In the genomic region with DNA sequence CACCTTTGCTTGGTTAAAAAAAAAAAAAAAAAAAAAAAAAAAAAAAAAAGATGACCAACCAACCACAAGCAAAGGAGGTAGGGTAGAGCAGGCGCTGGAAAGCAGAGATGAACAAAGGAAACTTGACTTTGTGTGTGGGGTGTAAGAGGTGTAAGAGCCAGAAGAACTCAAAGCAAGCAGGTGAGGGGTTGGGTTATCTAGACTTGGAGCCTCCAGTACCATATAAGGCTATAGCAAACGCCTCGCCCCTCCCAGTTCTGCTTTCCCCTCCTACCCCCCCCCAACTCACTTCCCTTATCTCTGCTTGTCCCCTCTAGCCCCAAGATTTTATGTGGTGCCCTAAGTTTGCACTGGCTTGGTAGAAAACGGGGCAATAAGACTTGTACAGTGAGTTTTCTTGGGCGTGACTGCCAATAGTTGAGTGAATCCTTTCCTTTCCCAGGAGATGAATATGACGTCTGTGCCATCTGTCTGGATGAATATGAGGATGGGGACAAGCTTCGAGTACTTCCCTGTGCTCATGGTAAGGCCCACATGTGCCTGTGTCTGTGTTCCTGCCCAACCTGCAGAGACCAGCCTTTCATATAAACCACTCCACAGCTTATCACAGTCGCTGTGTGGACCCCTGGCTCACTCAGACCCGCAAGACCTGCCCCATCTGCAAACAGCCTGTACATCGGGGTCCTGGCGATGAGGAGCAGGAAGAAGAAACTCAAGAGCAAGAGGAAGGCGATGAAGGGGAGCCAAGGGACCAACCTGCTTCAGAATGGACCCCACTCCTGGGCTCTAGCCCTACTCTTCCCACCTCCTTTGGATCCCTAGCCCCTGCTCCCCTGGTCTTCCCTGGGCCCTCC, we compare ENCODE assay signal across 9 mouse cellular contexts. TPM values are rescaled to one million over a fixed set of nuclear protein-coding genes. Genes with fewer than 3 reads are reported as not detected.
DNase-seq lines count a peak whose midpoint lies in the region; ATAC-seq lines count a peak whose summit lies in the region.
"Had no signal": no experiment of that assay in that cellular context is flagged by ENCODE, and none has a peak within 500 bp of the region (broad histone marks: within the 10 kb centered on the region; RNA-seq: fewer than 3 reads in every experiment).

No protein-coding gene starts in this region.

- H3K9ac ChIP-seq in heart, embryonic 13.5 days = peak overlapping the region; percentile 70
- H3K9ac ChIP-seq in embryonic facial prominence, embryonic 14.5 days (ENCODE audit: low read depth, low read length) = no peak overlapping the region
- H3K9ac ChIP-seq: midbrain, embryonic 12.5 days had no signal

- peaks cover 50% of the 10 kb centered on the region for H3K36me3 ChIP-seq in heart, embryonic 13.5 days
- H3K36me3 ChIP-seq in embryonic facial prominence, embryonic 14.5 days (ENCODE audit: control insufficient read depth, insufficient read depth, low read length) = peaks cover 52% of the 10 kb centered on the region
- peaks cover 27% of the 10 kb centered on the region; the same call in 1 of the 2 replicates for H3K36me3 ChIP-seq in macrophage (ENCODE audit: inconsistent target)

- peak overlapping the region; percentile 42 for H3K27ac ChIP-seq in heart, embryonic 13.5 days (replicated peaks)
- H3K27ac ChIP-seq in embryonic facial prominence, embryonic 14.5 days (replicated peaks; ENCODE audit: low read depth, low read length) = 0 out of 2 replicates have a peak overlapping the region, but pooled peaks have one; percentile 18
- peak overlapping the region; percentile 96 for H3K27ac ChIP-seq in macrophage
- H3K27ac ChIP-seq: midbrain, embryonic 12.5 days had no signal

- no peaks in the 10 kb centered on the region for H3K9me3 ChIP-seq in heart, embryonic 13.5 days
- H3K9me3 ChIP-seq in embryonic facial prominence, embryonic 14.5 days (ENCODE audit: control insufficient read depth, low read length) = no peaks in the 10 kb centered on the region
- H3K9me3 ChIP-seq: midbrain, embryonic 12.5 days had no signal

- H3K27me3 ChIP-seq in heart, embryonic 13.5 days (replicated peaks) = no peaks in the 10 kb centered on the region
- H3K27me3 ChIP-seq in embryonic facial prominence, embryonic 14.5 days (replicated peaks; ENCODE audit: control insufficient read depth, insufficient read depth, low read length) = no peaks in the 10 kb centered on the region
- H3K27me3 ChIP-seq: midbrain, embryonic 12.5 days had no signal

- peak overlapping the region; percentile 100 for H3K4me3 ChIP-seq in heart, embryonic 13.5 days
- no peak overlapping the region for H3K4me3 ChIP-seq in embryonic facial prominence, embryonic 14.5 days (ENCODE audit: low read depth, low read length)
- no peak overlapping the region for H3K4me3 ChIP-seq in macrophage (ENCODE audit: inconsistent target)
- H3K4me3 ChIP-seq: midbrain, embryonic 12.5 days had no signal

- no peak for DNase-seq in heart, postnatal 25 days (ENCODE audit: low spot score)
- DNase-seq in CD4-positive, CD25-positive, alpha-beta regulatory T cell, adult 2 months (ENCODE audit: low read depth, low spot score) = peak; percentile 86
- no peak for DNase-seq in embryonic facial prominence, embryonic 14.5 days (ENCODE audit: low spot score)
- no peak for DNase-seq in left cerebral cortex, postnatal 14 days (ENCODE audit: low spot score in 2 of 2)
- DNase-seq in embryo, embryonic 9.5 days (ENCODE audit: extremely low spot score) = no peak
- no peak for DNase-seq in frontal cortex, postnatal 10 days (ENCODE audit: low spot score in 2 of 2)

- H3K4me1 ChIP-seq in heart, embryonic 13.5 days = peaks cover 66% of the 10 kb centered on the region
- H3K4me1 ChIP-seq in embryonic facial prominence, embryonic 14.5 days (ENCODE audit: control insufficient read depth, insufficient read depth, low read length) = peaks cover 19% of the 10 kb centered on the region

- intact Hi-C loops in heart, postnatal 25 days (cut with DNase I) = loop anchor here (10.0 kb wide), 1 partner anchor 636 kb away; a partner anchor contains a TSS
- intact Hi-C loops in left cerebral cortex, postnatal 14 days (cut with DNase I) = no loop called here

- no peak for ATAC-seq in heart, embryonic 13.5 days (ENCODE audit: extremely low read depth, insufficient number of reproducible peaks, low FRiP score, low TSS enrichment)
- ATAC-seq in embryonic facial prominence, embryonic 14.5 days (ENCODE audit: low read depth) = no peak

- H3K79me2 ChIP-seq in macrophage (ENCODE audit: inconsistent target) = peaks cover 80% of the 10 kb centered on the region

- H3K4me2 ChIP-seq in heart, embryonic 13.5 days = peak overlapping the region; percentile 94
- H3K4me2 ChIP-seq in embryonic facial prominence, embryonic 14.5 days (ENCODE audit: low read depth, low read length) = peak overlapping the region; percentile 6; the same call in 1 of the 2 replicates
- H3K4me2 ChIP-seq: midbrain, embryonic 12.5 days had no signal

- WGBS in heart, embryonic 13.5 days = 67% methylated on average over 12 of the region's 12 CpGs
- 74% methylated on average over 12 of the region's 12 CpGs for WGBS in embryonic facial prominence, embryonic 14.5 days
- 39% methylated on average over 12 of the region's 12 CpGs for WGBS in macrophage (ENCODE audit: missing documents)

RNA-seq across cellular contexts. Expression of a gene that starts 3.3 kb away (rescaled TPM):
- polyA plus RNA-seq in heart, embryonic 13.5 days (2015; fragmentation: Nextera tagmentation; extraction: Ambion mirVana) = 234 and 262 TPM in 2 replicates
- 100 to 1,000 TPM; 550 to 562 TPM for total RNA-seq in heart, postnatal 25 days (2021)
- polyA plus RNA-seq in embryonic facial prominence, embryonic 14.5 days (2014; fragmentation: Nextera tagmentation; extraction: Ambion mirVana) = 147 and 165 TPM in 2 replicates
- 10 to 100 TPM; 17.7 to 93.2 (median 47.9) TPM for total RNA-seq in macrophage (2018; cell fraction: chromatin; rRNA removed)
- total RNA-seq in macrophage (2018; cell fraction: cytosol; rRNA removed) = 100 to 1,000 TPM in 20 of 26 experiments, 10 to 100 TPM in 6; 79.4 to 138 (median 112) TPM
- 100 to 1,000 TPM in 1 of 26 experiments, 10 to 100 TPM in 25; 31.5 to 107 (median 56.9) TPM for total RNA-seq in macrophage (2018; cell fraction: nucleus; rRNA removed)
- 53.0 to 112 TPM (median 103 TPM) in 3 replicates for polyA plus RNA-seq in macrophage (2018)
- total RNA-seq in left cerebral cortex, postnatal 14 days (2021) = 100 to 1,000 TPM; 120 to 125 TPM

RNA-seq across cellular contexts. Expression of a gene that starts 3.5 kb away (rescaled TPM):
- polyA plus RNA-seq in heart, embryonic 13.5 days (2015; fragmentation: Nextera tagmentation; extraction: Ambion mirVana) = 66.3 and 73.8 TPM in 2 replicates
- total RNA-seq in heart, postnatal 25 days (2021) = 10 to 100 TPM; 48.0 to 54.0 TPM
- 100 and 105 TPM in 2 replicates for polyA plus RNA-seq in embryonic facial prominence, embryonic 14.5 days (2014; fragmentation: Nextera tagmentation; extraction: Ambion mirVana)
- 100 to 1,000 TPM in 1 of 26 experiments, 10 to 100 TPM in 25; 27.7 to 110 (median 48.8) TPM for total RNA-seq in macrophage (2018; cell fraction: chromatin; rRNA removed)
- total RNA-seq in macrophage (2018; cell fraction: cytosol; rRNA removed) = 10 to 100 TPM; 11.6 to 34.9 (median 20.6) TPM
- total RNA-seq in macrophage (2018; cell fraction: nucleus; rRNA removed) = 100 to 1,000 TPM in 1 of 26 experiments, 10 to 100 TPM in 25; 30.6 to 102 (median 46.4) TPM
- polyA plus RNA-seq in macrophage (2018) = 11.6 to 41.2 TPM (median 23.9 TPM) in 3 replicates
- total RNA-seq in left cerebral cortex, postnatal 14 days (2021) = 10 to 100 TPM; 67.3 to 69.1 TPM

RNA-seq across cellular contexts. Expression of a gene that starts 3.9 kb away (rescaled TPM):
- 1,587 and 1,588 TPM in 2 replicates for polyA plus RNA-seq in heart, embryonic 13.5 days (2015; fragmentation: Nextera tagmentation; extraction: Ambion mirVana)
- total RNA-seq in heart, postnatal 25 days (2021) = 100 to 1,000 TPM; 290 to 310 TPM
- 1,605 and 1,712 TPM in 2 replicates for polyA plus RNA-seq in embryonic facial prominence, embryonic 14.5 days (2014; fragmentation: Nextera tagmentation; extraction: Ambion mirVana)
- total RNA-seq in macrophage (2018; cell fraction: chromatin; rRNA removed) = 100 to 1,000 TPM; 113 to 507 (median 279) TPM
- 1,000 to 10,000 TPM; 1,533 to 2,376 (median 1,898) TPM for total RNA-seq in macrophage (2018; cell fraction: cytosol; rRNA removed)
- total RNA-seq in macrophage (2018; cell fraction: nucleus; rRNA removed) = 1,000 to 10,000 TPM in 1 of 26 experiments, 100 to 1,000 TPM in 25; 314 to 1,343 (median 755) TPM
- 1,563 to 2,873 TPM (median 2,872 TPM) in 3 replicates for polyA plus RNA-seq in macrophage (2018)
- 100 to 1,000 TPM; 267 to 286 TPM for total RNA-seq in left cerebral cortex, postnatal 14 days (2021)

RNA-seq across cellular contexts. Expression of a gene that starts 6.5 kb away (rescaled TPM):
- 273 and 322 TPM in 2 replicates for polyA plus RNA-seq in heart, embryonic 13.5 days (2015; fragmentation: Nextera tagmentation; extraction: Ambion mirVana)
- 1,000 to 10,000 TPM; 2,028 to 2,111 TPM for total RNA-seq in heart, postnatal 25 days (2021)
- 165 and 289 TPM in 2 replicates for polyA plus RNA-seq in embryonic facial prominence, embryonic 14.5 days (2014; fragmentation: Nextera tagmentation; extraction: Ambion mirVana)
- 10 to 100 TPM in 19 of 26 experiments, 1 to 10 TPM in 7; 3.6 to 24.3 (median 14.3) TPM for total RNA-seq in macrophage (2018; cell fraction: chromatin; rRNA removed)
- total RNA-seq in macrophage (2018; cell fraction: cytosol; rRNA removed) = 1 to 10 TPM; 2.5 to 4.6 (median 3.9) TPM
- 10 to 100 TPM in 6 of 26 experiments, 1 to 10 TPM in 20; 3.0 to 16.2 (median 7.7) TPM for total RNA-seq in macrophage (2018; cell fraction: nucleus; rRNA removed)
- 3.0 to 5.4 TPM (median 4.8 TPM) in 3 replicates for polyA plus RNA-seq in macrophage (2018)
- total RNA-seq in left cerebral cortex, postnatal 14 days (2021) = 1 to 10 TPM; 8.3 to 8.6 TPM

RNA-seq across cellular contexts. Expression of a gene that starts 11.6 kb away (rescaled TPM):
- 0.86 and 1.0 TPM in 2 replicates for polyA plus RNA-seq in heart, embryonic 13.5 days (2015; fragmentation: Nextera tagmentation; extraction: Ambion mirVana)
- total RNA-seq in heart, postnatal 25 days (2021) = under 1 TPM; 0.36 to 0.42 TPM
- polyA plus RNA-seq in embryonic facial prominence, embryonic 14.5 days (2014; fragmentation: Nextera tagmentation; extraction: Ambion mirVana) = 0.38 and 0.60 TPM in 2 replicates
- total RNA-seq in macrophage (2018; cell fraction: chromatin; rRNA removed) = 1 to 10 TPM in 1 of 26 experiments, under 1 TPM in 5, not detected in 20; 0.21 to 1.0 (median 0.38) TPM
- total RNA-seq in macrophage (2018; cell fraction: cytosol; rRNA removed) = under 1 TPM in 16 of 26 experiments, not detected in 10; 0.03 to 0.30 (median 0.12) TPM
- total RNA-seq in macrophage (2018; cell fraction: nucleus; rRNA removed) = under 1 TPM in 11 of 26 experiments, not detected in 15; 0.18 to 0.55 (median 0.30) TPM
- polyA plus RNA-seq in macrophage (2018) = 0.09 to 2.0 TPM (median 0.28 TPM) in 3 replicates
- not detected for total RNA-seq in left cerebral cortex, postnatal 14 days (2021)

Comparison
In these comparisons a context has a peak if more than half of its experiments do, and no peak if none do; other contexts are left out.
1. H3K27ac ChIP-seq: peak in every context shown above with its lines; median percentile 96 in macrophage; 42 in heart, embryonic 13.5 days; 18 in embryonic facial prominence, embryonic 14.5 days.